Mouse (Mus musculus): ENCODE data around the gene Cgnl1.
A peak's percentile ranks its signal among the peaks of the same experiment; 100 is the strongest.

Gene Cgnl1

GRCm38 (mm10) chr9:71578896-71579564 lies 192.4 kb downstream of the Cgnl1 start:
- DNase-seq (ENCODE audit: low spot score), result peak; percentile 19
